Mouse (Mus musculus) hindbrain, embryonic 15.5 days (tissue): ENCODE results near the gene Zfp248. TPM values are rescaled to one million over a fixed set of nuclear protein-coding genes. Genes with fewer than 3 reads are reported as not detected.
A peak's percentile ranks its signal among the peaks of the same experiment; 100 is the strongest.

Experiments
- ATAC-seq: fragments of 200-750 bp; cut with Nextera tagmentation; 2 replicates; pipeline ENCODE4 v1.8.0; 2017; ENCODE audit warnings: low read depth, moderate number of reproducible peaks, moderate TSS enrichment; ENCODE audit not compliant: low FRiP score
- H3K27ac ChIP-seq: fragments of 300-500 bp; sonication (generic); replicated peaks from 2 replicates; pipeline ENCODE4 v1.5.1; 2015; ENCODE audit warnings: mild to moderate bottlenecking, inconsistent platforms
- H3K27me3 ChIP-seq: fragments of 300-500 bp; sonication (generic); 2 replicates; pipeline ENCODE4 v1.6.1; 2015; ENCODE audit warnings: control low read depth, inconsistent platforms
- H3K36me3 ChIP-seq: fragments of 300-500 bp; sonication (generic); 2 replicates; pipeline ENCODE4 v1.6.1; 2015; ENCODE audit warnings: control low read depth, inconsistent platforms
- H3K4me1 ChIP-seq: fragments of 300-500 bp; sonication (generic); replicated peaks from 2 replicates; pipeline ENCODE4 v1.6.1; 2015; ENCODE audit warnings: control low read depth, inconsistent platforms
- H3K4me2 ChIP-seq: fragments of 300-500 bp; sonication (generic); 2 replicates; pipeline ENCODE4 v1.6.1; 2015; ENCODE audit warnings: moderate library complexity, mild to moderate bottlenecking, inconsistent platforms
- H3K4me3 ChIP-seq: fragments of 300-500 bp; sonication (generic); 2 replicates; pipeline ENCODE4 v1.5.1; 2015; ENCODE audit warnings: mild to moderate bottlenecking, inconsistent platforms
- H3K9ac ChIP-seq: fragments of 300-500 bp; sonication (generic); 2 replicates; pipeline ENCODE4 v1.6.1; 2015; ENCODE audit warnings: inconsistent platforms
- H3K9me3 ChIP-seq: fragments of 300-500 bp; sonication (generic); 2 replicates; pipeline ENCODE4 v1.6.1; 2016; ENCODE audit warnings: control low read depth, inconsistent platforms
- WGBS: fragments of 180-500 bp; shearing (Covaris S2); methylation state at CpG from one replicate; pipeline ENCODE4 v1.1.7; 2015; 5-methylcytosine and 5-hydroxymethylcytosine counted together
- polyA plus RNA-seq: library from polyadenylated mRNA; unstranded; fragments of >200 nt; fragmentation: Nextera tagmentation; extraction: Ambion mirVana; gene quantifications from 2 replicates; pipeline ENCODE4 v1.2.1, GENCODE M21; 2015

Gene Zfp248
- polyA plus RNA-seq: 16.6 and 16.8 TPM in 2 replicates

GRCm38 (mm10) chr6:118455042-118455631 is at the start of gene Zfp248:
Gene Zfp248, minus strand, starts transcription at chr6:118455528.
- Histone ChIP-seq H3K27ac (peak within 1 kb of the TSS; percentile 97), H3K27me3 (no peaks in the 10 kb centered on the region), H3K4me3 (peak within 1 kb of the TSS; percentile 80), H3K36me3 (0 out of 2 replicates have a peak, but pooled peaks cover 3% of the 10 kb centered on the region), H3K9ac (peak within 1 kb of the TSS; percentile 89), H3K9me3 (no peaks in the 10 kb centered on the region), H3K4me1 (peaks cover 27% of the 10 kb centered on the region), H3K4me2 (peak within 1 kb of the TSS; percentile 80)
- peak; percentile 99 for ATAC-seq
- under 1% methylated on average over 43 of the region's 43 CpGs for WGBS

- Histone ChIP-seq H3K9me3 (no peaks in the 10 kb centered on the region), H3K36me3 (peaks cover 21% of the 10 kb centered on the region), H3K27me3 (no peaks in the 10 kb centered on the region), H3K9ac (no peak overlapping the region), H3K4me3 (no peak overlapping the region), H3K4me1 (no peaks in the 10 kb centered on the region), H3K4me2 (no peak overlapping the region), H3K27ac (no peak overlapping the region)
- ATAC-seq: no peak
- WGBS: 93% methylated on average over 7 of the region's 7 CpGs
Measured at GRCm38 (mm10) chr6:118499010-118499409, 43.7 kb upstream of the Zfp248 start.

GRCm38 (mm10) chr6:118482125-118482524 is 26.8 kb upstream of the Zfp248 start:
- peaks cover 10% of the 10 kb centered on the region for H3K4me1 ChIP-seq
- H3K36me3 ChIP-seq: no peaks in the 10 kb centered on the region
- H3K4me3 ChIP-seq: no peak overlapping the region
- H3K9ac ChIP-seq: no peak overlapping the region
- 0 out of 2 replicates have a peak, but pooled peaks cover 9% of the 10 kb centered on the region for H3K27me3 ChIP-seq
- H3K27ac ChIP-seq: no peak overlapping the region
- no peak overlapping the region for H3K4me2 ChIP-seq
- H3K9me3 ChIP-seq: no peaks in the 10 kb centered on the region
- no peak for ATAC-seq
- 74% methylated on average over 1 of the region's 1 CpGs for WGBS

- ATAC-seq: peak; percentile 95
Measured at GRCm38 (mm10) chr6:118478957-118479708, 23.8 kb upstream of the Zfp248 start, which contains the start of gene Zfp9. Gene Zfp9, minus strand, starts transcription at chr6:118479320.

GRCm38 (mm10) chr6:118477875-118478785 is 22.8 kb upstream of the Zfp248 start:
- whole genome bisulfite sequencing: 11% methylated on average over 10 of the region's 10 CpGs
- no peak for ATAC-seq

More at GRCm38 (mm10) chr6:118478957-118479708, 23.8 kb upstream of the Zfp248 start, which contains the start of gene Zfp9:
- no peaks in the 10 kb centered on the region for H3K36me3 ChIP-seq
- H3K4me3 ChIP-seq: peak within 1 kb of the TSS; percentile 72
- no peaks in the 10 kb centered on the region for H3K9me3 ChIP-seq
- H3K4me1 ChIP-seq: peaks cover 16% of the 10 kb centered on the region
- H3K27ac ChIP-seq: peak within 1 kb of the TSS; percentile 92
- WGBS: under 1% methylated on average over 39 of the region's 57 CpGs
- peak within 1 kb of the TSS; percentile 83 for H3K9ac ChIP-seq
- 0 out of 2 replicates have a peak, but pooled peaks cover 9% of the 10 kb centered on the region for H3K27me3 ChIP-seq
- peak within 1 kb of the TSS; percentile 69 for H3K4me2 ChIP-seq

GRCm38 (mm10) chr6:118462069-118462705 is 6.9 kb upstream of the Zfp248 start:
- H3K4me1 ChIP-seq: no peaks in the 10 kb centered on the region
- H3K27me3 ChIP-seq: no peaks in the 10 kb centered on the region
- H3K4me3 ChIP-seq: no peak overlapping the region
- no peaks in the 10 kb centered on the region for H3K9me3 ChIP-seq
- H3K9ac ChIP-seq: no peak overlapping the region
- no peak overlapping the region for H3K27ac ChIP-seq
- WGBS: 81% methylated on average over 15 of the region's 15 CpGs
- H3K36me3 ChIP-seq: peaks cover 44% of the 10 kb centered on the region
- H3K4me2 ChIP-seq: no peak overlapping the region
- ATAC-seq: no peak

More at GRCm38 (mm10) chr6:118477875-118478785, 22.8 kb upstream of the Zfp248 start:
- no peaks in the 10 kb centered on the region for H3K9me3 ChIP-seq
- peak overlapping the region; percentile 69 for H3K4me2 ChIP-seq
- peak overlapping the region; percentile 92 for H3K27ac ChIP-seq
- peak overlapping the region; percentile 72 for H3K4me3 ChIP-seq
- peak overlapping the region; percentile 83 for H3K9ac ChIP-seq
- peaks cover 16% of the 10 kb centered on the region for H3K4me1 ChIP-seq
- H3K36me3 ChIP-seq: no peaks in the 10 kb centered on the region
- H3K27me3 ChIP-seq: 0 out of 2 replicates have a peak, but pooled peaks cover 9% of the 10 kb centered on the region

- Histone ChIP-seq H3K27me3 (no peaks in the 10 kb centered on the region), H3K36me3 (peaks cover 10% of the 10 kb centered on the region), H3K27ac (no peak overlapping the region), H3K9me3 (no peaks in the 10 kb centered on the region), H3K4me1 (peaks cover 22% of the 10 kb centered on the region), H3K4me2 (no peak overlapping the region), H3K9ac (no peak overlapping the region), H3K4me3 (no peak overlapping the region)
- ATAC-seq: no peak
- WGBS: 92% methylated on average over 1 of the region's 1 CpGs
Measured at GRCm38 (mm10) chr6:118457726-118458125, 2.4 kb upstream of the Zfp248 start.

- peak overlapping the region; percentile 97 for H3K27ac ChIP-seq
- WGBS: 44% methylated on average over 8 of the region's 8 CpGs
Measured at GRCm38 (mm10) chr6:118454452-118454851, 876 bp downstream of the Zfp248 start.

GRCm38 (mm10) chr6:118431502-118431901 is 23.8 kb downstream of the Zfp248 start:
- Histone ChIP-seq H3K9ac (no peak overlapping the region), H3K27me3 (no peaks in the 10 kb centered on the region), H3K9me3 (peaks cover 4% of the 10 kb centered on the region; the same call in 1 of the 2 replicates), H3K4me2 (no peak overlapping the region), H3K36me3 (peaks cover 57% of the 10 kb centered on the region), H3K4me1 (no peaks in the 10 kb centered on the region), H3K27ac (no peak overlapping the region), H3K4me3 (no peak overlapping the region)
- WGBS: 81% methylated on average over 4 of the region's 4 CpGs
- no peak for ATAC-seq

More at GRCm38 (mm10) chr6:118454452-118454851, 876 bp downstream of the Zfp248 start:
- Histone ChIP-seq H3K4me1 (peaks cover 27% of the 10 kb centered on the region), H3K27me3 (no peaks in the 10 kb centered on the region), H3K36me3 (0 out of 2 replicates have a peak, but pooled peaks cover 3% of the 10 kb centered on the region), H3K9me3 (no peaks in the 10 kb centered on the region), H3K4me3 (peak overlapping the region; percentile 80), H3K4me2 (peak overlapping the region; percentile 80), H3K9ac (peak overlapping the region; percentile 89)
- no peak; the same call in 1 of the 2 replicates for ATAC-seq

GRCm38 (mm10) chr6:118426666-118427065 is 28.7 kb downstream of the Zfp248 start:
- peaks cover 45% of the 10 kb centered on the region for H3K36me3 ChIP-seq
- no peak for ATAC-seq
- H3K9ac ChIP-seq: no peak overlapping the region
- WGBS: 90% methylated on average over 1 of the region's 1 CpGs
- H3K4me3 ChIP-seq: no peak overlapping the region
- H3K27ac ChIP-seq: no peak overlapping the region
- H3K4me1 ChIP-seq: no peaks in the 10 kb centered on the region
- peaks cover 4% of the 10 kb centered on the region; the same call in 1 of the 2 replicates for H3K9me3 ChIP-seq
- no peaks in the 10 kb centered on the region for H3K27me3 ChIP-seq
- H3K4me2 ChIP-seq: no peak overlapping the region
